Mouse (Mus musculus): ENCODE results near the gene D130043K22Rik. TPM values are rescaled to one million over a fixed set of nuclear protein-coding genes. Genes with fewer than 3 reads are reported as not detected.

D130043K22Rik gene
- polyA plus RNA-seq, 1 experiment from 2014 or later = 0.58 TPM

DNA sequence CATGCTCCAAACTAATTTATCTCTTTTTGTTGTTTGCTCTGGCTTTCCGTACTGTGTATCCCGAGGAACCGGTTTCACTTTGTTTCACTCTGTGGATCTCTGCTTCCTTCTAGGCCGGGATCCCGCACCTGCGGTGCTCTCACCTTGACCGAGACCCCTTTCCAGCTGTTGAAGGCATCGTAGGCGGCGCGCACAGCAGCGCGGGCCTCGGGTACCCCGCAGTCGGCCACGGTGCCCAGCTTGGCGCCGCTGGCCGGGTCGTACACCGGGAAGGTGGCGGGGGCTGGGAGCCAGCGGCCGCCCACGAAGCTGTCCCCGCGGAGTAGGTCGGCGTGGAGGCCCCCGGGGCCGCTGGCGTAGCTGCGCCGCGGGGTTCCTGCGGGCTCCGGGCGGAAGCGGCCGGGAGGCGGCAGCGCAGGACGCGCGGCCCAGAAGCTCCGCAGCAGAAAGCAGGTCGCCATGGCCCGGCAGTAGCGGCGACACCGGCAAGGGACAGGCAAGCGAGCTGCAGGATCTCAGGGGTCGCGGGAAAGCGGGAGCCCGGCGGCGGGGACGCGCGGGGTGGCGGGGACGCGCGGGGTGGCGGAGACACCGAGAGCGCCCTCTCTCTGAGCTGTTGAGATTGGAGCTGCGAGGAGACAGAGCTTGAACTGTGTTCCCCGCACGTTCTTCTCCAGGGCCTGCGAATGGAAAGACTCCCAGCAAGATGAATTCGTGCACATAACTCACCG is 92.3 kb downstream of the D130043K22Rik start, which contains the start of gene Aldh5a1:
Gene Aldh5a1 (minus strand): TSS at position 554 of the 731 bp plus-strand sequence.
- no peaks in the 10 kb centered on the region for H3K36me3 ChIP-seq
- no peaks in the 10 kb centered on the region for H3K9me3 ChIP-seq
- H3K4me2 ChIP-seq (replicated peaks) = peak within 1 kb of the TSS; percentile 76
- ATAC-seq (ENCODE audit: insufficient number of reproducible peaks, insufficient read depth, low FRiP score, low TSS enrichment) = peak; percentile 64; the same call in 1 of the 2 replicates
- H3K4me1 ChIP-seq = no peaks in the 10 kb centered on the region
- peak within 1 kb of the TSS; percentile 65 for H3K27ac ChIP-seq
- H3K9ac ChIP-seq = peak within 1 kb of the TSS; percentile 95
- H3K27me3 ChIP-seq = no peaks in the 10 kb centered on the region
- under 1% methylated on average over 75 of the region's 75 CpGs for WGBS
- peak within 1 kb of the TSS; percentile 87 for H3K4me3 ChIP-seq

- peak overlapping the region; percentile 87 for H3K4me3 ChIP-seq
- 0 out of 2 replicates have a peak, but pooled peaks have one; percentile 38 for ATAC-seq (ENCODE audit: insufficient number of reproducible peaks, insufficient read depth, low FRiP score, low TSS enrichment)
- H3K9ac ChIP-seq = peak overlapping the region; percentile 95; the same call in 1 of the 2 replicates
- no peak overlapping the region for H3K27ac ChIP-seq
- 13% methylated on average over 12 of the region's 12 CpGs for WGBS
- no peaks in the 10 kb centered on the region for H3K4me1 ChIP-seq
- H3K36me3 ChIP-seq = no peaks in the 10 kb centered on the region
- no peaks in the 10 kb centered on the region for H3K9me3 ChIP-seq
- no peaks in the 10 kb centered on the region for H3K27me3 ChIP-seq
- peak overlapping the region; percentile 76 for H3K4me2 ChIP-seq (replicated peaks)
Observed at GRCm38 (mm10) chr13:24937839-24938166, 92.9 kb downstream of the D130043K22Rik start.

GRCm38 (mm10) chr13:24938683-24939082 is 93.7 kb downstream of the D130043K22Rik start:
- no peaks in the 10 kb centered on the region for H3K4me1 ChIP-seq
- H3K27me3 ChIP-seq = no peaks in the 10 kb centered on the region
- no peak overlapping the region for H3K4me2 ChIP-seq (replicated peaks)
- no peak overlapping the region for H3K4me3 ChIP-seq
- no peaks in the 10 kb centered on the region for H3K9me3 ChIP-seq
- no peak overlapping the region for H3K27ac ChIP-seq
- WGBS = 25% methylated on average over 9 of the region's 9 CpGs
- no peaks in the 10 kb centered on the region for H3K36me3 ChIP-seq
- no peak for ATAC-seq (ENCODE audit: insufficient number of reproducible peaks, insufficient read depth, low FRiP score, low TSS enrichment)
- no peak overlapping the region for H3K9ac ChIP-seq

- no peak for ATAC-seq (ENCODE audit: insufficient number of reproducible peaks, insufficient read depth, low FRiP score, low TSS enrichment)
- Histone ChIP-seq H3K4me1 (no peaks in the 10 kb centered on the region), H3K36me3 (no peaks in the 10 kb centered on the region), H3K9me3 (no peaks in the 10 kb centered on the region), H3K27ac (no peak overlapping the region), H3K9ac (no peak overlapping the region), H3K27me3 (no peaks in the 10 kb centered on the region), H3K4me3 (no peak overlapping the region), H3K4me2 (replicated peaks) (no peak overlapping the region)
- WGBS = 89% methylated on average over 9 of the region's 9 CpGs
Observed at GRCm38 (mm10) chr13:24939472-24939871, 94.5 kb downstream of the D130043K22Rik start.

GRCm38 (mm10) chr13:24942512-24943282 is 97.8 kb downstream of the D130043K22Rik start, which contains the start of gene Gpld1:
Gene Gpld1, plus strand, starts transcription at chr13:24943152.
- no peak within 1 kb of the TSS for H3K27ac ChIP-seq
- WGBS = 52% methylated on average over 17 of the region's 17 CpGs
- no peaks in the 10 kb centered on the region for H3K9me3 ChIP-seq
- H3K36me3 ChIP-seq = no peaks in the 10 kb centered on the region
- H3K27me3 ChIP-seq = no peaks in the 10 kb centered on the region
- H3K4me3 ChIP-seq = no peak within 1 kb of the TSS
- H3K4me2 ChIP-seq (replicated peaks) = no peak within 1 kb of the TSS
- H3K4me1 ChIP-seq = no peaks in the 10 kb centered on the region
- H3K9ac ChIP-seq = no peak within 1 kb of the TSS
- ATAC-seq (ENCODE audit: insufficient number of reproducible peaks, insufficient read depth, low FRiP score, low TSS enrichment) = no peak

GRCm38 (mm10) chr13:24943303-24943702 is 98.4 kb downstream of the D130043K22Rik start:
- H3K9me3 ChIP-seq = no peaks in the 10 kb centered on the region
- no peak overlapping the region for H3K9ac ChIP-seq
- WGBS = 70% methylated on average over 8 of the region's 8 CpGs
- H3K27me3 ChIP-seq = no peaks in the 10 kb centered on the region
- H3K27ac ChIP-seq = no peak overlapping the region
- no peak overlapping the region for H3K4me3 ChIP-seq
- no peak overlapping the region for H3K4me2 ChIP-seq (replicated peaks)
- H3K4me1 ChIP-seq = no peaks in the 10 kb centered on the region
- no peaks in the 10 kb centered on the region for H3K36me3 ChIP-seq
- no peak for ATAC-seq (ENCODE audit: insufficient number of reproducible peaks, insufficient read depth, low FRiP score, low TSS enrichment)

DNA sequence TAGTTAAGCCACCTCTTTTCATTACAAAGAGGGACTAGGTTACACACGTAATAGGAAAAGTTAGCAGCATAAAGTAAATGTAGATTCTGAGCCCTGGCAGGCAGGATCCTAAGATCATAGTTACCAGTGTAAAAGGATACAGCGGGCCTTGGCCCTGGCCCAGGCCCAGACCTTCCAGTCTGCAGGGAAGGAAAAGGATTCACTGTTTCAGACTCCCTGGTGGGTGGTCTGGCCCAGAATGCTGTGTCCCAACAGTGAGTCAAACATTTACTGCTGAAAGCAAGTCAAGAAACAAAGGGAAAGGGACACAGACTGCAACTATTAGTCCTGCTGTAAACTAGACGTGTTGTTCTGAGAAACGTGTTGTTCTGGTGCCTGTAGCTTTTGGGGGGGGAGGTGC is 100.6 kb downstream of the D130043K22Rik start:
- 12% methylated on average over 4 of the region's 4 CpGs for WGBS
- Histone ChIP-seq H3K27me3 (no peaks in the 10 kb centered on the region), H3K4me1 (no peaks in the 10 kb centered on the region), H3K4me2 (replicated peaks) (no peak overlapping the region), H3K27ac (no peak overlapping the region), H3K4me3 (no peak overlapping the region), H3K9me3 (no peaks in the 10 kb centered on the region), H3K9ac (no peak overlapping the region), H3K36me3 (no peaks in the 10 kb centered on the region)
- ATAC-seq (ENCODE audit: insufficient number of reproducible peaks, insufficient read depth, low FRiP score, low TSS enrichment) = 0 out of 2 replicates have a peak, but pooled peaks have one; percentile 28

- no peak overlapping the region for H3K27ac ChIP-seq
- H3K9me3 ChIP-seq = no peaks in the 10 kb centered on the region
- no peak overlapping the region for H3K4me3 ChIP-seq
- no peaks in the 10 kb centered on the region for H3K27me3 ChIP-seq
- no peaks in the 10 kb centered on the region for H3K36me3 ChIP-seq
- WGBS = 83% methylated on average over 5 of the region's 5 CpGs
- no peak for ATAC-seq (ENCODE audit: insufficient number of reproducible peaks, insufficient read depth, low FRiP score, low TSS enrichment)
- H3K9ac ChIP-seq = no peak overlapping the region
- peaks cover 4% of the 10 kb centered on the region; the same call in 1 of the 2 replicates for H3K4me1 ChIP-seq
- H3K4me2 ChIP-seq (replicated peaks) = no peak overlapping the region
Observed at GRCm38 (mm10) chr13:24947158-24947557, 102.2 kb downstream of the D130043K22Rik start.

- Histone ChIP-seq H3K4me2 (replicated peaks) (no peak overlapping the region), H3K4me3 (no peak overlapping the region), H3K36me3 (no peaks in the 10 kb centered on the region), H3K9ac (no peak overlapping the region), H3K9me3 (no peaks in the 10 kb centered on the region), H3K27ac (no peak overlapping the region), H3K4me1 (peaks cover 5% of the 10 kb centered on the region; the same call in 1 of the 2 replicates), H3K27me3 (no peaks in the 10 kb centered on the region)
- no peak for ATAC-seq (ENCODE audit: insufficient number of reproducible peaks, insufficient read depth, low FRiP score, low TSS enrichment)
- WGBS = 91% methylated on average over 6 of the region's 6 CpGs
Observed at GRCm38 (mm10) chr13:24948870-24949269, 103.9 kb downstream of the D130043K22Rik start.

Other genes with a start within 250 kb of the D130043K22Rik start
- gene Armh2, start 103.9 kb upstream of the D130043K22Rik start, polyA plus RNA-seq (2016; fragmentation: Nextera tagmentation; extraction: Ambion mirVana) = not detected in 2 replicates
- 109 and 113 TPM in 2 replicates for gene Gmnn, start 83.2 kb upstream of the D130043K22Rik start, polyA plus RNA-seq (2016; fragmentation: Nextera tagmentation; extraction: Ambion mirVana)
- 16.4 and 17.3 TPM in 2 replicates for gene BC005537, start 43.5 kb upstream of the D130043K22Rik start, polyA plus RNA-seq (2016; fragmentation: Nextera tagmentation; extraction: Ambion mirVana)
- gene Acot13, start 13.6 kb upstream of the D130043K22Rik start, polyA plus RNA-seq (2016; fragmentation: Nextera tagmentation; extraction: Ambion mirVana) = 64.9 and 66.1 TPM in 2 replicates
- 67.6 and 71.4 TPM in 2 replicates for gene Tdp2, start 13.5 kb upstream of the D130043K22Rik start, polyA plus RNA-seq (2016; fragmentation: Nextera tagmentation; extraction: Ambion mirVana)
- gene Aldh5a1, start 92.5 kb downstream of the D130043K22Rik start, polyA plus RNA-seq (2016; fragmentation: Nextera tagmentation; extraction: Ambion mirVana) = 8.1 and 8.5 TPM in 2 replicates
- gene Gpld1, start 98.0 kb downstream of the D130043K22Rik start, polyA plus RNA-seq (2016; fragmentation: Nextera tagmentation; extraction: Ambion mirVana) = 1.1 TPM in 2 replicates
- gene Mrs2, start 175.2 kb downstream of the D130043K22Rik start, polyA plus RNA-seq (2016; fragmentation: Nextera tagmentation; extraction: Ambion mirVana) = 23.6 and 26.6 TPM in 2 replicates
- 1.7 and 1.9 TPM in 2 replicates for gene Dcdc2a, start 210.9 kb downstream of the D130043K22Rik start, polyA plus RNA-seq (2016; fragmentation: Nextera tagmentation; extraction: Ambion mirVana)

Data from embryonic facial prominence, embryonic 12.5 days (tissue).